Mouse (Mus musculus) CH12.LX (cell line): Measurements from ENCODE around the gene Gm10198. TPM values are rescaled to one million over a fixed set of nuclear protein-coding genes. Genes with fewer than 3 reads are reported as not detected.

Experiments used
- DNase-seq: peaks from one replicate; pipeline ENCODE4 v3.0.0-alpha.2; 2013; ENCODE audit errors: extremely low read depth
- H3K27ac ChIP-seq: 2 replicates; pipeline ENCODE4 v1.5.1; 2012; ENCODE audit warnings: low read depth, mild to moderate bottlenecking, control low read depth, moderate library complexity; ENCODE audit not compliant: insufficient read depth
- H3K27me3 ChIP-seq: replicated peaks from 2 replicates; pipeline ENCODE3; 2012; ENCODE audit warnings: inconsistent platforms
- H3K36me3 ChIP-seq, 2 experiments: replicated peaks in 1 of 2; 2 replicates each; pipeline versions ENCODE3 to v1.6.1; 2012; ENCODE audit warnings: inconsistent platforms in 1 of 2, low read length in 1 of 2, mild to moderate bottlenecking in 1 of 2, mixed read lengths in 1 of 2, moderate library complexity in 1 of 2; ENCODE audit not compliant: control insufficient read depth in 1 of 2, insufficient read depth in 1 of 2
- H3K4me1 ChIP-seq, 2 experiments: 2 replicates each; pipeline ENCODE4 v1.6.1; 2012; ENCODE audit warnings: inconsistent platforms in 1 of 2, moderate library complexity in 1 of 2; ENCODE audit not compliant: insufficient read depth in 2 of 2, control insufficient read depth in 1 of 2
- H3K4me2 ChIP-seq: 2 replicates; pipeline ENCODE4 v1.6.1; 2012; ENCODE audit warnings: low read depth, mild to moderate bottlenecking, control low read depth; ENCODE audit not compliant: poor library complexity, insufficient read depth, severe bottlenecking
- H3K4me3 ChIP-seq, 3 experiments: fragments of 150-350 bp in 1 of 3; sonication (generic) in 1 of 3; replicated peaks in 1 of 3; 2 replicates each; pipeline versions ENCODE3 to v1.5.1; 2011 to 2012; ENCODE audit warnings: low read depth in 2 of 3, low read length in 2 of 3, mild to moderate bottlenecking in 2 of 3, moderate library complexity in 2 of 3, control low read depth in 1 of 3, improper control_type of control experiment in 1 of 3, inconsistent platforms in 1 of 3, mixed read lengths in 1 of 3; ENCODE audit not compliant: poor library complexity in 1 of 3
- H3K79me2 ChIP-seq: replicated peaks from 2 replicates; pipeline ENCODE4 v1.6.1; 2012; ENCODE audit warnings: mild to moderate bottlenecking, moderate library complexity; ENCODE audit not compliant: control insufficient read depth, poor library complexity, insufficient read depth, severe bottlenecking; ENCODE audit errors: extremely low read depth
- H3K9ac ChIP-seq: 2 replicates; pipeline ENCODE4 v1.6.1; 2012; ENCODE audit warnings: low read depth, mild to moderate bottlenecking, control low read depth, moderate library complexity; ENCODE audit not compliant: insufficient read depth
- H3K9me3 ChIP-seq: replicated peaks from 2 replicates; pipeline ENCODE3; 2012; ENCODE audit warnings: low read length, inconsistent platforms, mixed read lengths
- BHLHE40 ChIP-seq: IDR thresholded peaks from 2 replicates; pipeline ENCODE4 v1.6.1; 2011; ENCODE audit warnings: mild to moderate bottlenecking, low read depth, low read length, improper control_type of control experiment
- CHD1 ChIP-seq: IDR thresholded peaks from 2 replicates; pipeline ENCODE4 v1.6.1; 2012; ENCODE audit warnings: low read depth, low read length, improper control_type of control experiment, inconsistent platforms
- E2F4 ChIP-seq: IDR thresholded peaks from 2 replicates; pipeline ENCODE4 v1.6.1; 2011; ENCODE audit warnings: low read depth, low read length, improper control_type of control experiment; ENCODE audit not compliant: insufficient replicate concordance
- ELF1 ChIP-seq: IDR thresholded peaks from 2 replicates; pipeline ENCODE4 v1.6.1; 2014; ENCODE audit warnings: low read depth, mild to moderate bottlenecking, inconsistent platforms, low read length, improper control_type of control experiment
- EP300 ChIP-seq: IDR thresholded peaks from 2 replicates; pipeline ENCODE4 v1.6.1; 2011; ENCODE audit warnings: low read length, improper control_type of control experiment
- ETS1 ChIP-seq: conservative IDR thresholded peaks from 2 replicates; pipeline ENCODE4 v1.6.1; 2012; ENCODE audit warnings: low read depth, mild to moderate bottlenecking, inconsistent platforms, low read length, improper control_type of control experiment, moderate library complexity
- GABPA ChIP-seq: IDR thresholded peaks from 2 replicates; pipeline ENCODE4 v1.6.1; 2012; ENCODE audit warnings: low read depth, low read length, improper control_type of control experiment, inconsistent platforms; ENCODE audit not compliant: insufficient replicate concordance
- HCFC1 ChIP-seq: IDR thresholded peaks from 2 replicates; pipeline ENCODE4 v1.6.1; 2012; ENCODE audit warnings: low read depth, mild to moderate bottlenecking, inconsistent platforms, low read length, improper control_type of control experiment
- IRF4 ChIP-seq: IDR thresholded peaks from 2 replicates; pipeline ENCODE4 v1.6.1; 2014; ENCODE audit warnings: low read depth, mild to moderate bottlenecking, inconsistent platforms, low read length, improper control_type of control experiment
- JUND ChIP-seq: conservative IDR thresholded peaks from 2 replicates; pipeline ENCODE4 v1.6.1; 2011; ENCODE audit warnings: low read depth, low read length, improper control_type of control experiment
- KAT2A ChIP-seq: IDR thresholded peaks from 2 replicates; pipeline ENCODE4 v1.6.1; 2012; ENCODE audit warnings: low read length, improper control_type of control experiment, inconsistent platforms; ENCODE audit not compliant: insufficient replicate concordance
- MAFK ChIP-seq: IDR thresholded peaks from 2 replicates; pipeline ENCODE4 v1.6.1; 2011; ENCODE audit warnings: low read length, improper control_type of control experiment; ENCODE audit not compliant: insufficient replicate concordance
- MAX ChIP-seq: IDR thresholded peaks from 2 replicates; pipeline ENCODE4 v1.6.1; 2011; ENCODE audit warnings: low read length, improper control_type of control experiment
- MEF2A ChIP-seq: IDR thresholded peaks from 2 replicates; pipeline ENCODE4 v1.6.1; 2014; ENCODE audit warnings: low read depth, mild to moderate bottlenecking, inconsistent platforms, low read length, improper control_type of control experiment, borderline replicate concordance
- MXI1 ChIP-seq: IDR thresholded peaks from 2 replicates; pipeline ENCODE4 v1.6.1; 2011; ENCODE audit warnings: mild to moderate bottlenecking, low read depth, low read length, improper control_type of control experiment
- MYC ChIP-seq: IDR thresholded peaks from 2 replicates; pipeline ENCODE4 v1.6.1; 2011; ENCODE audit warnings: low read depth, mild to moderate bottlenecking, improper control_type of control experiment, low read length
- NELFE ChIP-seq: IDR thresholded peaks from 2 replicates; pipeline ENCODE4 v1.6.1; 2011; ENCODE audit warnings: low read depth, low read length, improper control_type of control experiment
- PAX5 ChIP-seq: IDR thresholded peaks from 2 replicates; pipeline ENCODE4 v1.6.1; 2012; ENCODE audit warnings: low read length, inconsistent platforms, mixed read lengths
- RAD21 ChIP-seq: IDR thresholded peaks from 2 replicates; pipeline ENCODE4 v1.6.1; 2011; ENCODE audit warnings: low read depth, mild to moderate bottlenecking, low read length, improper control_type of control experiment, moderate library complexity
- RCOR1 ChIP-seq: conservative IDR thresholded peaks from 2 replicates; pipeline ENCODE4 v1.6.1; 2012; ENCODE audit warnings: low read depth, mild to moderate bottlenecking, inconsistent platforms, low read length, improper control_type of control experiment
- SIN3A ChIP-seq: IDR thresholded peaks from 2 replicates; pipeline ENCODE4 v1.6.1; 2012; ENCODE audit warnings: low read length, improper control_type of control experiment, inconsistent platforms
- TBP ChIP-seq: conservative IDR thresholded peaks from 2 replicates; pipeline ENCODE4 v1.6.1; 2011; ENCODE audit warnings: low read depth, low read length, improper control_type of control experiment
- USF1 ChIP-seq: IDR thresholded peaks from 2 replicates; pipeline ENCODE4 v1.6.1; 2014; ENCODE audit warnings: low read depth, mild to moderate bottlenecking, inconsistent platforms, low read length, improper control_type of control experiment
- USF2 ChIP-seq: conservative IDR thresholded peaks from 2 replicates; pipeline ENCODE4 v1.6.1; 2011; ENCODE audit warnings: low read depth, low read length, improper control_type of control experiment
- ZC3H11A ChIP-seq: IDR thresholded peaks from 2 replicates; pipeline ENCODE4 v1.6.1; 2012; ENCODE audit warnings: low read depth, mild to moderate bottlenecking, inconsistent platforms, low read length, improper control_type of control experiment
- ZKSCAN1 ChIP-seq: IDR thresholded peaks from 2 replicates; pipeline ENCODE4 v1.6.1; 2012; ENCODE audit warnings: low read depth, inconsistent platforms, low read length, improper control_type of control experiment, borderline replicate concordance
- ZNF384 ChIP-seq: IDR thresholded peaks from 2 replicates; pipeline ENCODE4 v1.6.1; 2012; ENCODE audit warnings: low read depth, low read length, improper control_type of control experiment, inconsistent platforms
- dilution Hi-C: fragments of 300-500 bp; cut with MboI; formaldehyde crosslinking; loops from 2 replicates; pipeline ENCODE4 v1.14.3; 2020; ENCODE audit warnings: low sequenced_read_pairs; ENCODE audit not compliant: extremely low pct_unique_long_range_greater_than_20kb, extremely low pct_ligation_motif_present
- in situ Hi-C: fragments of 300-500 bp; cut with MboI; formaldehyde crosslinking; loops from 3 replicates; pipeline ENCODE4 v1.14.3; 2019; ENCODE audit warnings: low sequenced_read_pairs, low pct_ligation_motif_present, low pct_unique_long_range_greater_than_20kb, mixed read lengths
- polyA plus RNA-seq: library from polyadenylated mRNA; unstranded; fragments of >175 nt; gene quantifications from 2 replicates; pipeline ENCODE4 v1.2.1, GENCODE M21; 2012; ENCODE audit warnings: low read depth; ENCODE audit not compliant: insufficient read length
- total RNA-seq, 2 experiments: library from RNA; depleted of rRNA; stranded (reverse); fragments of 300-350 nt in 1 of 2; fragments of >200 nt in 1 of 2; gene quantifications; 2 replicates each; pipeline ENCODE4 v1.2.3; 2012 to 2014

Gene Gm10198
- total and polyA plus RNA-seq, 3 experiments = not detected

DNA sequence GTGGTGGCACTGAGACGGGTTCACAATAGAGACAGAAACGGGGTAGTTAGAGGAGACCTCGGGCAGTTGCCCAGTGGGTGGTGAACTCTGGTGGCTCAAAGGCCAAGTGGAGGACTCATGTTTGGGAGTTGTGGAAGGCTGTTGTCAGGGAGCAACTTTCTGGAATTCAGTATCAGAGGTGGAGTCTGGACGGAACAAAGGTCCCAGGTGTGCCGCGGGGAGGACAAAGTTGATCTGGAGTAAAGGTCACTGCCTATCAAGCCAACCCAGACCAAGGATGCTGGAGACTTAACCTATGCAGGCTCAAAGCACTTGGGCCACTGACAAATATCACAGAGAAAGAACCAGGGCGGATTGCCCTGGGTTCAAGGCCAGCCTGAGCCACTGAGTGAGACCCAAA lies 5.5 kb downstream of the Gm10198 start:
- H3K4me3 ChIP-seq = no peak overlapping the region
- TF ChIP-seq MYC = no peak
- no peak for TF ChIP-seq ELF1
- no peak for TF ChIP-seq MEF2A
- TF ChIP-seq TBP = no peak
- no peak for TF ChIP-seq NELFE
- no peak for TF ChIP-seq USF2
- TF ChIP-seq CHD1 = no peak
- TF ChIP-seq ZNF384 = no peak
- TF ChIP-seq MAX = no peak
- no peak for TF ChIP-seq ETS1
- TF ChIP-seq ZC3H11A = no peak
- TF ChIP-seq RCOR1 = no peak
- TF ChIP-seq MXI1 = no peak
- no peak for TF ChIP-seq HCFC1
- TF ChIP-seq IRF4 = no peak
- no peak for TF ChIP-seq ZKSCAN1
- no peak for TF ChIP-seq MAFK
- H3K4me1 ChIP-seq = peaks cover 4 to 7% of the 10 kb centered on the region in 2 experiments; a peak in 3 of 4 replicates
- H3K27ac ChIP-seq = no peak overlapping the region
- no peaks in the 10 kb centered on the region for H3K36me3 ChIP-seq
- H3K9ac ChIP-seq = no peak overlapping the region
- no peaks in the 10 kb centered on the region for H3K9me3 ChIP-seq
- H3K4me2 ChIP-seq = no peak overlapping the region
- no peaks in the 10 kb centered on the region for H3K79me2 ChIP-seq
- in situ Hi-C loops = no loop called here
- H3K27me3 ChIP-seq = no peaks in the 10 kb centered on the region
- DNase-seq = no peak
- dilution Hi-C loops = no loop called here

DNA sequence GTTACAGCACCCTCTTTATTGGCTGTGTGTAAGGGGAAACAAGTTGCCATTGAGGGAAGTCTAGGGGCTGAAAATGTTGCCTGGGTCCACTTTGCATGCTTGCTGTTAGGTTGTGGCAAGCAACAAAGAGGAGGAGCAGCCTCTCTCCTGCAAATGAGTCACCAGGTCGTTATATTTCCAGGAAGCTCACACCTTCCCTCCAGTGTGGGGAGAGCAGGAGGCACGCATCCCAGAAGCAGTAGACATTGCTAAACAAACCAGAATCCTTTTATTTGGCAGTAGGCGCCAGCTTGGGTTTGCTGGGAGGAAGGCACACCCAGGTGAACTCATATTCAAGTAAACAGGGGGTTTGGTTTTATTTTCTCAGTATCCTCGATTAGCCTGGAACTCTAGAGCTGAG lies 8.8 kb downstream of the Gm10198 start:
- Histone ChIP-seq H3K36me3 (no peaks in the 10 kb centered on the region), H3K27me3 (no peaks in the 10 kb centered on the region), H3K4me1 (peaks cover 7 to 19% of the 10 kb centered on the region in 2 experiments), H3K27ac (no peak overlapping the region), H3K79me2 (no peaks in the 10 kb centered on the region), H3K9me3 (no peaks in the 10 kb centered on the region), H3K9ac (no peak overlapping the region), H3K4me2 (0 out of 2 replicates have a peak overlapping the region, but pooled peaks have one; percentile 21)
- DNase-seq = no peak
- in situ Hi-C loops (no loop called here), dilution Hi-C loops (no loop called here)
- TF ChIP-seq USF1 (no peak), PAX5 (no peak), KAT2A (no peak), JUND (no peak), E2F4 (no peak), MEF2A (no peak), BHLHE40 (no peak), USF2 (no peak), SIN3A (no peak), ELF1 (no peak), TBP (no peak), RAD21 (no peak), ZC3H11A (no peak), CHD1 (no peak), GABPA (no peak), EP300 (no peak), IRF4 (no peak)
- TF ChIP-seq, all 38 proteins: peak for 0
- no peak overlapping the region for H3K4me3 ChIP-seq
